Mouse (Mus musculus) mammary gland, adult 2 months (tissue): ENCODE data around the gene Gm8257. TPM values are rescaled to one million over a fixed set of nuclear protein-coding genes. Genes with fewer than 3 reads are reported as not detected.

Experiments
- polyA plus RNA-seq: library from polyadenylated mRNA; depleted of rRNA; stranded (reverse); fragments of >200 nt; gene quantifications from 2 replicates; pipeline ENCODE4 v1.2.3, GENCODE M21; 2012; ENCODE audit warnings: low replicate concordance; rRNA removed

Gm8257 gene
- polyA plus RNA-seq = not detected in 2 replicates

GRCm38 (mm10) chr14:44706356-44706755 is at the start of gene Gm8257:
Gm8257 (minus strand) TSS chr14:44706456.

GRCm38 (mm10) chr14:44750240-44750639 is 44.0 kb upstream of the Gm8257 start, which contains the start of gene Gm8267:
Gm8267 (minus strand) TSS chr14:44750340.

GRCm38 (mm10) chr14:44627737-44628136 is 78.5 kb downstream of the Gm8257 start, which contains the start of gene Gm5624:
Gm5624 (minus strand) TSS chr14:44627938.

Other genes starting within 250 kb of the Gm8257 start
- gene BC061237, start 214.0 kb downstream of the Gm8257 start, polyA plus RNA-seq = not detected in 2 replicates
- gene Gm17093, start 188.2 kb downstream of the Gm8257 start, polyA plus RNA-seq = not detected in 2 replicates
- gene Gm8247, start 123.3 kb downstream of the Gm8257 start, polyA plus RNA-seq = not detected in 2 replicates
- not detected in 2 replicates for gene Gm5624, start 78.5 kb downstream of the Gm8257 start, polyA plus RNA-seq
- not detected in 2 replicates for gene Gm8267, start 43.9 kb upstream of the Gm8257 start, polyA plus RNA-seq
- gene Ptgdr, start 152.9 kb upstream of the Gm8257 start, polyA plus RNA-seq = 0.10 and 0.14 TPM in 2 replicates